Mouse (Mus musculus): ENCODE measurements at regions not wholly inside any gene's neighbourhood (a gene's known extent, or its start where the extent isn't known, plus 50 kb on each side); places are given as distances from the start of the nearest gene placed in this dataset.

DNA sequence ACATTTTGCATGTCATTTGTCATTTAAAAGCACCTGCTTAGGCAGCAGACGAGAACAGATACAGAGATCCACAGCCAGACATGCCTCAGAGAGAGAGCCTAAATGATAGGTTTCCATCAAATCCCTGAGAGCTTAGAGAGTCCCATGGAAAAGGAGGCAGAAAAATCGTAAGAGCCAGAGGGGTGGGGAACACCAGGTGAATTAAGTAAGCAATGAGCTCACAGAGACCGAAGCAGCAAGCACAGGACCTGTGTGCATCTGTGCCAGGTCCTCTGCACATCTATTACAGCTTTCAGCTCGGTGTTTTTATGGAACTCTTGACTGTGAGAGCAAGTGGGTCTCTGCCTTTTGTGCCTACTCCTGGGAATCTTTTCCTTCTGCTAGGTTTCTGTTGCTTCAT, 1416.1 kb downstream of the Slc22a22 start:
- TF ChIP-seq POLR2A (IDR thresholded peaks at IDR 0.05; ENCODE audit: insufficient read depth, low read length) (no peak), EP300 (IDR thresholded peaks at IDR 0.05; ENCODE audit: insufficient read depth, low read depth, low read length) (no peak)
